Mouse (Mus musculus) gonadal fat pad, adult 2 months (tissue): ENCODE data around the gene Sipa1l3. TPM values are rescaled to one million over a fixed set of nuclear protein-coding genes. Genes with fewer than 3 reads are reported as not detected.

Experiments used
- DNase-seq: peaks from one replicate; pipeline ENCODE4 v3.0.0-alpha.2; 2012; ENCODE audit warnings: low read depth
- polyA plus RNA-seq: library from polyadenylated mRNA; depleted of rRNA; stranded (reverse); fragments of >200 nt; gene quantifications from 2 replicates; pipeline ENCODE4 v1.2.3, GENCODE M21; 2012; rRNA removed

Gene Sipa1l3
- polyA plus RNA-seq, 1 experiment: 37.4 TPM

- no peak for DNase-seq
These were observed 234.6 kb downstream of the Sipa1l3 start for GRCm38 (mm10) chr7:29283876-29284275.

- DNase-seq: no peak
These were observed 236.3 kb downstream of the Sipa1l3 start for GRCm38 (mm10) chr7:29282074-29282554.

- DNase-seq: no peak
These were observed 237.0 kb downstream of the Sipa1l3 start, which contains the start of gene Spint2 for GRCm38 (mm10) chr7:29281201-29282073. TSS of gene Spint2 (minus strand) at chr7:29281912.

- DNase-seq: no peak
These were observed 237.6 kb downstream of the Sipa1l3 start for GRCm38 (mm10) chr7:29280801-29281200.

- no peak for DNase-seq
These were observed 238.5 kb downstream of the Sipa1l3 start for GRCm38 (mm10) chr7:29279924-29280323.

GRCm38 (mm10) chr7:29279261-29279660 is 239.2 kb downstream of the Sipa1l3 start:
- no peak for DNase-seq

- DNase-seq: no peak
These were observed 240.9 kb downstream of the Sipa1l3 start for GRCm38 (mm10) chr7:29277510-29277909.

GRCm38 (mm10) chr7:29276715-29277114 is 241.7 kb downstream of the Sipa1l3 start:
- no peak for DNase-seq

GRCm38 (mm10) chr7:29271687-29272465 is 246.6 kb downstream of the Sipa1l3 start:
- DNase-seq: no peak

- no peak for DNase-seq
These were observed 248.0 kb downstream of the Sipa1l3 start for GRCm38 (mm10) chr7:29270445-29270844.

Other genes with a start within 250 kb of the Sipa1l3 start
- gene Spint2, start 236.7 kb downstream of the Sipa1l3 start, polyA plus RNA-seq: 453 and 777 TPM in 2 replicates
- 21.3 and 30.8 TPM in 2 replicates for gene Ppp1r14a, start 229.3 kb downstream of the Sipa1l3 start, polyA plus RNA-seq
- 2.2 and 2.8 TPM in 2 replicates for gene Dpf1, start 214.7 kb downstream of the Sipa1l3 start, polyA plus RNA-seq
- gene Catsperg2, start 208.4 kb upstream of the Sipa1l3 start, polyA plus RNA-seq: 0.55 and 1.2 TPM in 2 replicates
- 4.9 and 5.2 TPM in 2 replicates for gene Zfp84, start 249.9 kb upstream of the Sipa1l3 start, polyA plus RNA-seq